Mouse (Mus musculus): ENCODE measurements at regions not wholly inside any gene's neighbourhood (a gene's known extent, or its start where the extent isn't known, plus 50 kb on each side); places are given as distances from the start of the nearest gene placed in this dataset.

DNA sequence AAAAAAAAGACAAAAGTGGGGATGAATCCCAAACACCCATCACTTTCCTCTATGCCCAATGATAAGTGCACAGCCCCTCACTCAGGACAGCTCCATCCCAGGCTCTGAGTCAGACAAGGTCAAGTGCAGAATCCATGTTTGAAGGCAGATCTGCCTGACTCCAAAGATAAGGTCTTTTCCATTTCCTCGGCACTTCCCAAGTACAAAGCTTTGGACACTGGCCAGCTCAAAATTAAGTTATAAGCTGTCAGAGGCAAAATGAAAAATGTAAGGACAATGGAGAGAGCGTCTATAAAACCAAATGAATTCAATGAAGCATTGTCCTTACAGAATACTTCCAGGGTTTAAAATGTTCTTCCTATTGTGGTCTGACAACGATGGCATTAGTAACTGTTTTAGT lies 694.0 kb downstream of the Utrn start:
- TF ChIP-seq EP300 (IDR thresholded peaks at IDR 0.05; ENCODE audit: low read depth): no peak
- TF ChIP-seq CTCF (IDR thresholded peaks at IDR 0.05; ENCODE audit: low read depth): no peak

Measured in heart, postnatal 0 days (tissue).